In genomic region chr2:32608141-32608777, GRCm38 (mm10) we compare ENCODE assay signal across 8 mouse cellular contexts. TPM values are rescaled to one million over a fixed set of nuclear protein-coding genes. Genes with fewer than 3 reads are reported as not detected.
DNase-seq lines count a peak whose midpoint lies in the region; ATAC-seq lines count a peak whose summit lies in the region.

No protein-coding gene starts in this region.

- peak overlapping the region; percentile 85 for H3K4me2 ChIP-seq in embryonic facial prominence, embryonic 13.5 days
- peak overlapping the region; percentile 87 for H3K4me2 ChIP-seq in heart, embryonic 12.5 days
- H3K4me2 ChIP-seq in kidney, embryonic 16.5 days (replicated peaks; ENCODE audit: low read depth, low read length): peak overlapping the region; percentile 88

- peak overlapping the region; percentile 85; the same call in 1 of the 2 replicates for H3K9ac ChIP-seq in embryonic facial prominence, embryonic 13.5 days
- peak overlapping the region; percentile 66 for H3K9ac ChIP-seq in heart, embryonic 12.5 days
- peak overlapping the region; percentile 9 for H3K9ac ChIP-seq in kidney, embryonic 16.5 days (replicated peaks; ENCODE audit: low read length)

- H3K4me3 ChIP-seq in embryonic facial prominence, embryonic 13.5 days: peak overlapping the region; percentile 74
- peak overlapping the region; percentile 80 for H3K4me3 ChIP-seq in heart, embryonic 12.5 days
- H3K4me3 ChIP-seq in kidney, embryonic 16.5 days (ENCODE audit: low read length): peak overlapping the region; percentile 68

- no peaks in the 10 kb centered on the region for H3K9me3 ChIP-seq in embryonic facial prominence, embryonic 13.5 days
- no peaks in the 10 kb centered on the region for H3K9me3 ChIP-seq in heart, embryonic 12.5 days (replicated peaks)
- H3K9me3 ChIP-seq in kidney, embryonic 16.5 days (ENCODE audit: low read length): no peaks in the 10 kb centered on the region

- WGBS in embryonic facial prominence, embryonic 13.5 days: 7% methylated on average over 25 of the region's 25 CpGs
- WGBS in heart, embryonic 12.5 days: 4% methylated on average over 25 of the region's 25 CpGs
- 4% methylated on average over 25 of the region's 25 CpGs for WGBS in kidney, embryonic 16.5 days

- peaks cover 14% of the 10 kb centered on the region for H3K36me3 ChIP-seq in embryonic facial prominence, embryonic 13.5 days
- peaks cover 13% of the 10 kb centered on the region for H3K36me3 ChIP-seq in heart, embryonic 12.5 days
- peaks cover 3% of the 10 kb centered on the region; the same call in 1 of the 2 replicates for H3K36me3 ChIP-seq in kidney, embryonic 16.5 days (ENCODE audit: insufficient read depth, low read length)

- peak; percentile 44 for DNase-seq in CD4-positive, CD25-positive, alpha-beta regulatory T cell, adult 2 months (ENCODE audit: low read depth, low spot score)
- peak; percentile 66 to 70 for DNase-seq in adrenal gland, adult 18-20 months (ENCODE audit: low spot score in 2 of 2)
- DNase-seq in lung, postnatal 4 days: peak; percentile 73 to 75
- peak; percentile 44 for DNase-seq in right cerebral cortex, postnatal 25 days

- peaks cover 44% of the 10 kb centered on the region for H3K4me1 ChIP-seq in embryonic facial prominence, embryonic 13.5 days
- H3K4me1 ChIP-seq in heart, embryonic 12.5 days (replicated peaks): peaks cover 44% of the 10 kb centered on the region
- H3K4me1 ChIP-seq in kidney, embryonic 16.5 days (ENCODE audit: insufficient read depth, low read length): peaks cover 35% of the 10 kb centered on the region

- peak overlapping the region; percentile 80 for H3K27ac ChIP-seq in embryonic facial prominence, embryonic 13.5 days
- H3K27ac ChIP-seq in heart, embryonic 12.5 days (ENCODE audit: poor library complexity, severe bottlenecking): peak overlapping the region; percentile 90
- H3K27ac ChIP-seq in kidney, embryonic 16.5 days (ENCODE audit: low read length): peak overlapping the region; percentile 77

- no peaks in the 10 kb centered on the region for H3K27me3 ChIP-seq in embryonic facial prominence, embryonic 13.5 days
- no peaks in the 10 kb centered on the region for H3K27me3 ChIP-seq in heart, embryonic 12.5 days (replicated peaks)
- no peaks in the 10 kb centered on the region for H3K27me3 ChIP-seq in kidney, embryonic 16.5 days (ENCODE audit: insufficient read depth, low read length)

- no peak for ATAC-seq in CD4-positive, CD25-positive, alpha-beta regulatory T cell, adult 4 months
- peak; percentile 75 for ATAC-seq in embryonic facial prominence, embryonic 13.5 days (ENCODE audit: insufficient number of reproducible peaks, insufficient read depth, low FRiP score, low TSS enrichment, low read depth)
- ATAC-seq in heart, embryonic 12.5 days (ENCODE audit: insufficient number of reproducible peaks, low FRiP score): peak; percentile 71
- peak; percentile 64 for ATAC-seq in kidney, embryonic 16.5 days (ENCODE audit: low FRiP score, low TSS enrichment)

RNA-seq across cellular contexts. Expression of gene St6galnac6, which starts 8.8 kb away (rescaled TPM):
- 1 to 10 TPM; 3.1 to 4.7 TPM for polyA plus RNA-seq in CD4-positive, CD25-positive, alpha-beta regulatory T cell, adult 4 months (2017; shearing (Covaris generic))
- 10 to 100 TPM; 52.4 to 67.9 TPM for total RNA-seq in adrenal gland, adult 18-20 months (2021)
- polyA plus RNA-seq in embryonic facial prominence, embryonic 13.5 days (2015; fragmentation: Nextera tagmentation; extraction: Ambion mirVana): 29.9 and 35.1 TPM in 2 replicates
- 31.6 and 35.3 TPM in 2 replicates for polyA plus RNA-seq in heart, embryonic 12.5 days (2016; fragmentation: Nextera tagmentation; extraction: Ambion mirVana)
- 18.5 and 18.6 TPM in 2 replicates for polyA plus RNA-seq in kidney, embryonic 16.5 days (2015; fragmentation: Nextera tagmentation; extraction: Ambion mirVana)

RNA-seq across cellular contexts. Expression of gene Ak1, which starts 13.3 kb away (rescaled TPM):
- not detected for polyA plus RNA-seq in CD4-positive, CD25-positive, alpha-beta regulatory T cell, adult 4 months (2017; shearing (Covaris generic))
- total RNA-seq in adrenal gland, adult 18-20 months (2021): 10 to 100 TPM; 31.2 to 48.5 TPM
- 20.7 and 27.3 TPM in 2 replicates for polyA plus RNA-seq in embryonic facial prominence, embryonic 13.5 days (2015; fragmentation: Nextera tagmentation; extraction: Ambion mirVana)
- polyA plus RNA-seq in heart, embryonic 12.5 days (2016; fragmentation: Nextera tagmentation; extraction: Ambion mirVana): 285 and 294 TPM in 2 replicates
- polyA plus RNA-seq in kidney, embryonic 16.5 days (2015; fragmentation: Nextera tagmentation; extraction: Ambion mirVana): 35.7 and 39.1 TPM in 2 replicates

RNA-seq across cellular contexts. Expression of gene St6galnac4, which starts 21.4 kb away (rescaled TPM):
- 10 to 100 TPM; 25.2 to 38.6 TPM for polyA plus RNA-seq in CD4-positive, CD25-positive, alpha-beta regulatory T cell, adult 4 months (2017; shearing (Covaris generic))
- 10 to 100 TPM in 1 of 2 experiments, 1 to 10 TPM in 1; 6.6 to 11.4 TPM for total RNA-seq in adrenal gland, adult 18-20 months (2021)
- 33.1 and 34.7 TPM in 2 replicates for polyA plus RNA-seq in embryonic facial prominence, embryonic 13.5 days (2015; fragmentation: Nextera tagmentation; extraction: Ambion mirVana)
- 45.6 and 47.2 TPM in 2 replicates for polyA plus RNA-seq in heart, embryonic 12.5 days (2016; fragmentation: Nextera tagmentation; extraction: Ambion mirVana)
- polyA plus RNA-seq in kidney, embryonic 16.5 days (2015; fragmentation: Nextera tagmentation; extraction: Ambion mirVana): 24.7 TPM in 2 replicates

RNA-seq across cellular contexts. Expression of gene 9430097D07Rik, which starts 32.8 kb away (rescaled TPM):
- not detected for polyA plus RNA-seq in CD4-positive, CD25-positive, alpha-beta regulatory T cell, adult 4 months (2017; shearing (Covaris generic))
- not detected for total RNA-seq in adrenal gland, adult 18-20 months (2021)
- 0.18 TPM in 1 of 2 replicates, not detected in the other for polyA plus RNA-seq in embryonic facial prominence, embryonic 13.5 days (2015; fragmentation: Nextera tagmentation; extraction: Ambion mirVana)
- polyA plus RNA-seq in heart, embryonic 12.5 days (2016; fragmentation: Nextera tagmentation; extraction: Ambion mirVana): 0.18 and 0.24 TPM in 2 replicates
- 0.12 and 0.16 TPM in 2 replicates for polyA plus RNA-seq in kidney, embryonic 16.5 days (2015; fragmentation: Nextera tagmentation; extraction: Ambion mirVana)

RNA-seq across cellular contexts. Expression of gene Pip5kl1, which starts 33.7 kb away (rescaled TPM):
- polyA plus RNA-seq in CD4-positive, CD25-positive, alpha-beta regulatory T cell, adult 4 months (2017; shearing (Covaris generic)): not detected
- total RNA-seq in adrenal gland, adult 18-20 months (2021): not detected
- polyA plus RNA-seq in embryonic facial prominence, embryonic 13.5 days (2015; fragmentation: Nextera tagmentation; extraction: Ambion mirVana): 0.92 and 1.1 TPM in 2 replicates
- 0.23 and 0.33 TPM in 2 replicates for polyA plus RNA-seq in heart, embryonic 12.5 days (2016; fragmentation: Nextera tagmentation; extraction: Ambion mirVana)
- polyA plus RNA-seq in kidney, embryonic 16.5 days (2015; fragmentation: Nextera tagmentation; extraction: Ambion mirVana): 2.5 and 2.6 TPM in 2 replicates

Comparison
In these comparisons a context has a peak if more than half of its experiments do, and no peak if none do; other contexts are left out.
1. H3K9ac ChIP-seq: peak in every context shown above with its lines; median percentile 85 in embryonic facial prominence, embryonic 13.5 days; 66 in heart, embryonic 12.5 days; 9 in kidney, embryonic 16.5 days.
2. RNA of gene Ak1, which starts 13.3 kb away (polyA plus RNA-seq): 285 to 294 TPM in heart, embryonic 12.5 days, 35.7 to 39.1 TPM in kidney, embryonic 16.5 days and 20.7 to 27.3 TPM in embryonic facial prominence, embryonic 13.5 days; not detected in CD4-positive, CD25-positive, alpha-beta regulatory T cell, adult 4 months; every median in the first group is over 10 times any median in the second.
3. Peak in every context shown above with its lines, with median percentiles within 50 percentile points of each other: DNase-seq, H3K27ac ChIP-seq, H3K4me2 ChIP-seq and H3K4me3 ChIP-seq.